Mouse (Mus musculus): ENCODE data around the gene Fam166b. TPM values are rescaled to one million over a fixed set of nuclear protein-coding genes. Genes with fewer than 3 reads are reported as not detected.
A peak's percentile ranks its signal among the peaks of the same experiment; 100 is the strongest.

The Fam166b gene
- polyA plus RNA-seq (2015; fragmentation: Nextera tagmentation; extraction: Ambion mirVana): not detected in 2 replicates

- 17% methylated on average over 10 of the region's 10 CpGs for WGBS
- Histone ChIP-seq H3K4me1 (ENCODE audit: control insufficient read depth, insufficient read depth, low read length) (peaks cover 11% of the 10 kb centered on the region; the same call in 1 of the 2 replicates), H3K4me2 (ENCODE audit: low read depth, low read length) (peak within 1 kb of the TSS; percentile 36; the same call in 1 of the 2 replicates), H3K36me3 (ENCODE audit: control insufficient read depth, insufficient read depth, low read length) (peaks cover 14% of the 10 kb centered on the region), H3K27ac (ENCODE audit: low read length) (peak within 1 kb of the TSS; percentile 36; the same call in 1 of the 2 replicates), H3K27me3 (ENCODE audit: control insufficient read depth, insufficient read depth, low read length) (peaks cover 6% of the 10 kb centered on the region; the same call in 1 of the 2 replicates), H3K4me3 (replicated peaks; ENCODE audit: low read length) (no peak within 1 kb of the TSS), H3K9ac (ENCODE audit: low read length) (peak within 1 kb of the TSS; percentile 50), H3K9me3 (replicated peaks; ENCODE audit: control insufficient read depth, low read length) (no peaks in the 10 kb centered on the region)
- peak; percentile 18; the same call in 1 of the 2 replicates for ATAC-seq (ENCODE audit: insufficient read depth, low FRiP score)
Observed at GRCm38 (mm10) chr4:43428946-43429345, at the start of gene Fam166b. Gene Fam166b (minus strand): TSS chr4:43429134.

- H3K36me3 ChIP-seq (ENCODE audit: control insufficient read depth, insufficient read depth, low read length): no peaks in the 10 kb centered on the region
- peak overlapping the region; percentile 55 for H3K4me2 ChIP-seq (ENCODE audit: low read depth, low read length)
- 44% methylated on average over 8 of the region's 8 CpGs for WGBS
- no peaks in the 10 kb centered on the region; the same call in 1 of the 2 replicates for H3K4me1 ChIP-seq (ENCODE audit: control insufficient read depth, insufficient read depth, low read length)
- peak overlapping the region; percentile 13; the same call in 1 of the 2 replicates for H3K27ac ChIP-seq (ENCODE audit: low read length)
- no peaks in the 10 kb centered on the region for H3K27me3 ChIP-seq (ENCODE audit: control insufficient read depth, insufficient read depth, low read length)
- H3K4me3 ChIP-seq (replicated peaks; ENCODE audit: low read length): peak overlapping the region; percentile 38
- ATAC-seq (ENCODE audit: insufficient read depth, low FRiP score): no peak
- H3K9me3 ChIP-seq (replicated peaks; ENCODE audit: control insufficient read depth, low read length): no peaks in the 10 kb centered on the region
- peak overlapping the region; percentile 65 for H3K9ac ChIP-seq (ENCODE audit: low read length)
Observed at GRCm38 (mm10) chr4:43478534-43478858, 49.6 kb upstream of the Fam166b start.

GRCm38 (mm10) chr4:43477857-43478533, 49.1 kb upstream of the Fam166b start:
- H3K4me1 ChIP-seq (ENCODE audit: control insufficient read depth, insufficient read depth, low read length): no peaks in the 10 kb centered on the region; the same call in 1 of the 2 replicates
- 11% methylated on average over 11 of the region's 11 CpGs for WGBS
- H3K9me3 ChIP-seq (replicated peaks; ENCODE audit: control insufficient read depth, low read length): no peaks in the 10 kb centered on the region
- H3K36me3 ChIP-seq (ENCODE audit: control insufficient read depth, insufficient read depth, low read length): no peaks in the 10 kb centered on the region
- H3K4me3 ChIP-seq (replicated peaks; ENCODE audit: low read length): peak overlapping the region; percentile 38
- H3K27ac ChIP-seq (ENCODE audit: low read length): peak overlapping the region; percentile 13; the same call in 1 of the 2 replicates
- H3K9ac ChIP-seq (ENCODE audit: low read length): peak overlapping the region; percentile 65
- ATAC-seq (ENCODE audit: insufficient read depth, low FRiP score): peak; percentile 94
- H3K4me2 ChIP-seq (ENCODE audit: low read depth, low read length): peak overlapping the region; percentile 55
- H3K27me3 ChIP-seq (ENCODE audit: control insufficient read depth, insufficient read depth, low read length): no peaks in the 10 kb centered on the region

- no peak overlapping the region for H3K27ac ChIP-seq (ENCODE audit: low read length)
- H3K4me2 ChIP-seq (ENCODE audit: low read depth, low read length): no peak overlapping the region
- no peaks in the 10 kb centered on the region; the same call in 1 of the 2 replicates for H3K4me1 ChIP-seq (ENCODE audit: control insufficient read depth, insufficient read depth, low read length)
- 79% methylated on average over 6 of the region's 6 CpGs for WGBS
- no peak for ATAC-seq (ENCODE audit: insufficient read depth, low FRiP score)
- H3K4me3 ChIP-seq (replicated peaks; ENCODE audit: low read length): no peak overlapping the region
- H3K36me3 ChIP-seq (ENCODE audit: control insufficient read depth, insufficient read depth, low read length): no peaks in the 10 kb centered on the region
- H3K27me3 ChIP-seq (ENCODE audit: control insufficient read depth, insufficient read depth, low read length): no peaks in the 10 kb centered on the region
- H3K9me3 ChIP-seq (replicated peaks; ENCODE audit: control insufficient read depth, low read length): no peaks in the 10 kb centered on the region
- H3K9ac ChIP-seq (ENCODE audit: low read length): no peak overlapping the region
Observed at GRCm38 (mm10) chr4:43476604-43477003, 47.7 kb upstream of the Fam166b start.

- WGBS: 74% methylated on average over 1 of the region's 1 CpGs
- H3K4me2 ChIP-seq (ENCODE audit: low read depth, low read length): no peak overlapping the region
- H3K4me1 ChIP-seq (ENCODE audit: control insufficient read depth, insufficient read depth, low read length): no peaks in the 10 kb centered on the region; the same call in 1 of the 2 replicates
- H3K4me3 ChIP-seq (replicated peaks; ENCODE audit: low read length): no peak overlapping the region
- no peaks in the 10 kb centered on the region for H3K27me3 ChIP-seq (ENCODE audit: control insufficient read depth, insufficient read depth, low read length)
- no peaks in the 10 kb centered on the region for H3K9me3 ChIP-seq (replicated peaks; ENCODE audit: control insufficient read depth, low read length)
- no peak overlapping the region for H3K27ac ChIP-seq (ENCODE audit: low read length)
- no peak overlapping the region for H3K9ac ChIP-seq (ENCODE audit: low read length)
- H3K36me3 ChIP-seq (ENCODE audit: control insufficient read depth, insufficient read depth, low read length): no peaks in the 10 kb centered on the region
- no peak for ATAC-seq (ENCODE audit: insufficient read depth, low FRiP score)
Observed at GRCm38 (mm10) chr4:43473636-43474035, 44.7 kb upstream of the Fam166b start.

GRCm38 (mm10) chr4:43470301-43470700, 41.4 kb upstream of the Fam166b start:
- 86% methylated on average over 10 of the region's 10 CpGs for WGBS

GRCm38 (mm10) chr4:43466872-43467271, 37.9 kb upstream of the Fam166b start:
- Histone ChIP-seq H3K36me3 (ENCODE audit: control insufficient read depth, insufficient read depth, low read length) (no peaks in the 10 kb centered on the region), H3K9ac (ENCODE audit: low read length) (no peak overlapping the region), H3K4me3 (replicated peaks; ENCODE audit: low read length) (no peak overlapping the region), H3K27ac (ENCODE audit: low read length) (no peak overlapping the region), H3K27me3 (ENCODE audit: control insufficient read depth, insufficient read depth, low read length) (no peaks in the 10 kb centered on the region), H3K4me1 (ENCODE audit: control insufficient read depth, insufficient read depth, low read length) (no peaks in the 10 kb centered on the region), H3K9me3 (replicated peaks; ENCODE audit: control insufficient read depth, low read length) (no peaks in the 10 kb centered on the region), H3K4me2 (ENCODE audit: low read depth, low read length) (no peak overlapping the region)
- WGBS: 80% methylated on average over 7 of the region's 7 CpGs
- no peak for ATAC-seq (ENCODE audit: insufficient read depth, low FRiP score)

More at GRCm38 (mm10) chr4:43470301-43470700, 41.4 kb upstream of the Fam166b start:
- no peak overlapping the region for H3K27ac ChIP-seq (ENCODE audit: low read length)
- no peak overlapping the region for H3K4me3 ChIP-seq (replicated peaks; ENCODE audit: low read length)
- no peaks in the 10 kb centered on the region for H3K27me3 ChIP-seq (ENCODE audit: control insufficient read depth, insufficient read depth, low read length)
- ATAC-seq (ENCODE audit: insufficient read depth, low FRiP score): no peak
- H3K9ac ChIP-seq (ENCODE audit: low read length): no peak overlapping the region
- H3K4me1 ChIP-seq (ENCODE audit: control insufficient read depth, insufficient read depth, low read length): no peaks in the 10 kb centered on the region
- no peaks in the 10 kb centered on the region for H3K36me3 ChIP-seq (ENCODE audit: control insufficient read depth, insufficient read depth, low read length)
- no peaks in the 10 kb centered on the region for H3K9me3 ChIP-seq (replicated peaks; ENCODE audit: control insufficient read depth, low read length)
- no peak overlapping the region for H3K4me2 ChIP-seq (ENCODE audit: low read depth, low read length)

- WGBS: 82% methylated on average over 6 of the region's 6 CpGs
- Histone ChIP-seq H3K4me2 (ENCODE audit: low read depth, low read length) (no peak overlapping the region), H3K4me3 (replicated peaks; ENCODE audit: low read length) (no peak overlapping the region), H3K4me1 (ENCODE audit: control insufficient read depth, insufficient read depth, low read length) (no peaks in the 10 kb centered on the region), H3K27ac (ENCODE audit: low read length) (no peak overlapping the region), H3K27me3 (ENCODE audit: control insufficient read depth, insufficient read depth, low read length) (no peaks in the 10 kb centered on the region), H3K9me3 (replicated peaks; ENCODE audit: control insufficient read depth, low read length) (no peaks in the 10 kb centered on the region), H3K36me3 (ENCODE audit: control insufficient read depth, insufficient read depth, low read length) (no peaks in the 10 kb centered on the region), H3K9ac (ENCODE audit: low read length) (no peak overlapping the region)
- no peak for ATAC-seq (ENCODE audit: insufficient read depth, low FRiP score)
Observed at GRCm38 (mm10) chr4:43465935-43466334, 37.0 kb upstream of the Fam166b start.

GRCm38 (mm10) chr4:43463102-43463501, 34.2 kb upstream of the Fam166b start:
- WGBS: 87% methylated on average over 5 of the region's 5 CpGs
- H3K36me3 ChIP-seq (ENCODE audit: control insufficient read depth, insufficient read depth, low read length): no peaks in the 10 kb centered on the region
- H3K27ac ChIP-seq (ENCODE audit: low read length): no peak overlapping the region

More at GRCm38 (mm10) chr4:43463102-43463501, 34.2 kb upstream of the Fam166b start:
- no peak overlapping the region for H3K4me2 ChIP-seq (ENCODE audit: low read depth, low read length)
- no peak overlapping the region for H3K4me3 ChIP-seq (replicated peaks; ENCODE audit: low read length)
- ATAC-seq (ENCODE audit: insufficient read depth, low FRiP score): no peak
- no peaks in the 10 kb centered on the region for H3K9me3 ChIP-seq (replicated peaks; ENCODE audit: control insufficient read depth, low read length)
- H3K9ac ChIP-seq (ENCODE audit: low read length): no peak overlapping the region
- no peaks in the 10 kb centered on the region for H3K4me1 ChIP-seq (ENCODE audit: control insufficient read depth, insufficient read depth, low read length)
- no peaks in the 10 kb centered on the region for H3K27me3 ChIP-seq (ENCODE audit: control insufficient read depth, insufficient read depth, low read length)
